Mouse (Mus musculus) right cerebral cortex, postnatal 14 days (tissue): Measurements from ENCODE around the gene Cenpj.

ENCODE experiments used
- DNase-seq: peaks from one replicate; pipeline ENCODE4 v3.0.0; 2022

The Cenpj gene

DNA sequence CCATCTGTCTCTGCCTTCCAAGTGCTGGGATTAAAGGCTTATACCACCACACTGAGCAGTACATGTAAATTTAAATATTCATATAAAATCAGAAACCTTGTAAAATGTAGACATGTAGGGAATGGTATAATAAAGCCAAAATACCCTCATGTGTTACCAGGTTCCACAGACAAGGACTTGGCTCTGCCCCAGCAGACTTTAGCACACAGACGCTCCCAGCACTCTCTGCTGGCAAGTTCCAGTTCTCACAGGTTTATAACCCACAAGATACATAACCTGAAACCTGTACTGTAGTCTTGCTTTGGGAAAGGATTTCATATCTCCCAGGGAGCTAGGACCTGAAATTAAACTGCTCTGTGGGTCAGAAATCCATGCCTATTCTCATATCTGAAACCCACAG lies 30.3 kb downstream of the Cenpj start:
- DNase-seq = no peak

DNA sequence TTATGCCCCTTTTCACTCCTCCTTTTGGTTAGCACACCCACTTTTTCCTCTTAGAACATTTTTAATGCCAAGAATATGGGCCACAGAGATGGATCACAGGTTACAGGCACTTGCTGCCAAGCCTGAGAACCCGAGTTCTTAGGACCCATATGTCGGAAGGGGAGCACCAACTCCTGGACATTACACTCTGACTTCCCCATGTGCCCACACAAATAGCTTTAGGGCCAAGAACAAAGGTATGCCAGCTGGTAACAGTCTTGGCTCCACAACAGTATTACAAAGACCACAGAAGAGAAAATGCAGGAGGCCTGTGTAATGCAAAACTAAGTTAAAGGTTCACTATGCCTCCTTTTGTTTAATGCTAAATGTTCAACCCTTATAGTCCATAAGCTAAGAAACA lies 44.4 kb downstream of the Cenpj start:
- DNase-seq = no peak

DNA sequence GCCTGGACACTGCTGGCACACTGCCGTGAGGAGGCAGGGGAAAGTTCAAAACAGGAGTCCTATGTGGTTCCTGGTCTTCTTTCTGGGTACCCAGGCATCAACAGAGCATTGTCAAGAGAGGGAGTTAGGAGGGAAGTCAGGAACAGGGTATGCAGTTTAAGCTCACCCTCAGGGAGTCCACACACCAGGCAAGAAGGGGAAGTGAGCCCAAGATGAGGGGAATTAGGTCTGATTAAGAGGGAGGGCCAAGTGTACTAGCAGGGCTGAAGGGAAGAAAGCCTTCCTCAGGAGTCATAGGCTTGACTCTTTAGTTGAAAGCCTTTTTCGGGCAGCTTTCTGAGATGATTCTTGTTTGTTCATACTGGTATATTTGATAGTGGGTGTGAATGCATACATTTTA lies 60.5 kb downstream of the Cenpj start:
- DNase-seq = no peak

DNA sequence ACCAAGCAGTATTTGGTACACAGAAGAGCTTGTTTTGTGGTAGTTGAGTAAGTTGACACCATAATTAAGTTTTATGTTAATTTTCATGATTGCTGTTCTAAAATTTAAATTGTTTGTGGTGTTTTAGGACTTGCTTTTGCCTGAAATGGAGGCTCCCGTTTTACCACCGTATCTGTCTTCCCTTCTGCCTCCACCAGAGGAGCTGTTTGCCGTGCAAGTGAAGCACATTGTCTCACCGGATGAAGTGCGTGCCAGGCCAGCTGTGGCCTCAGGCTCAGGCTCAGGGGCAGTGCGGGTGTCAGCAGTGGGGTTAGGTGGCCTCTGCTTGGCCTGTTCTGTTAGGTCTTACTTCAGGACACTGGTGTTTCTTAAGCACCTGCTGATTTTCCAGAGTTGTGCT lies 63.1 kb downstream of the Cenpj start:
- peak; percentile 5 for DNase-seq

GRCm38 (mm10) chr14:56506743-56507142 lies 68.5 kb downstream of the Cenpj start:
- no peak for DNase-seq

- DNase-seq = no peak
These were observed 72.8 kb downstream of the Cenpj start for GRCm38 (mm10) chr14:56502407-56502806.

DNA sequence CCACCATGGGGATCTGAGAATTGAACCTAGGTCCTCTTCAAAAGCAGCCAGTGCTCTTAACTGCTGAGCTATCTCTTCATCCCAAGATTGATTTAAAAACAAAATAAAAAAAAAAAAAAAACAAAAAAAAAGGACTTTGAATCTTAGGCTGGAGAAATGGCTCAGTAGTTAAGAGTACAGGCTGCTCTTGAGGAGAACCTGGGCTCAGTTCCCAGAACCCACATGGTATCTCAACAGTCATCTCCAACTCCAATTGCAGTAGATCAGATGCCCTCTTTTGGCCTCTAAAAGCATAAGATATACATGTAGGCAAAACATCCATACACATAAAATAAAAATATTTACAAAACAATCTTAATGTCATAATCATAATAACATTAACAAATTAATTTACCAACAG lies 85.4 kb downstream of the Cenpj start:
- DNase-seq = no peak
